Mouse (Mus musculus): ENCODE data around the gene Vps53. TPM values are rescaled to one million over a fixed set of nuclear protein-coding genes. Genes with fewer than 3 reads are reported as not detected.
A peak's percentile ranks its signal among the peaks of the same experiment; 100 is the strongest.

Gene Vps53
- total and polyA plus RNA-seq, 2 experiments from 2014 or later: 25.2 to 40.6 TPM

- TF ChIP-seq EP300 (IDR thresholded peaks at IDR 0.05; ENCODE audit: low read depth): no peak
- no peak for TF ChIP-seq CTCF (IDR thresholded peaks at IDR 0.05; ENCODE audit: low read depth)
- no peaks in the 10 kb centered on the region for H3K9me3 ChIP-seq (replicated peaks; ENCODE audit: control insufficient read depth, low read length)
- DNase-seq (ENCODE audit: low spot score) (no peak), ATAC-seq (ENCODE audit: insufficient read depth, low read depth) (no peak)
- no peak overlapping the region for H3K4me2 ChIP-seq (ENCODE audit: low read depth, low read length)
- H3K36me3 ChIP-seq (replicated peaks; ENCODE audit: control insufficient read depth, insufficient read depth, low read length): no peaks in the 10 kb centered on the region
- H3K27ac ChIP-seq (ENCODE audit: low read depth): no peak overlapping the region
- no peaks in the 10 kb centered on the region for H3K4me1 ChIP-seq (ENCODE audit: control insufficient read depth, insufficient read depth)
- H3K9ac ChIP-seq (replicated peaks; ENCODE audit: low read depth, low read length): no peak overlapping the region
- no peaks in the 10 kb centered on the region for H3K27me3 ChIP-seq (ENCODE audit: control insufficient read depth, insufficient read depth, low read length)
- H3K4me3 ChIP-seq (ENCODE audit: low read depth, low read length): no peak overlapping the region
- WGBS: 88% methylated on average over 8 of the region's 8 CpGs
These were observed 144.3 kb downstream of the Vps53 start for GRCm38 (mm10) chr11:76035182-76035581.

GRCm38 (mm10) chr11:76033836-76034235 is 145.6 kb downstream of the Vps53 start:
- no peaks in the 10 kb centered on the region for H3K36me3 ChIP-seq (replicated peaks; ENCODE audit: control insufficient read depth, insufficient read depth, low read length)
- no peaks in the 10 kb centered on the region for H3K4me1 ChIP-seq (ENCODE audit: control insufficient read depth, insufficient read depth)
- DNase-seq (ENCODE audit: low spot score) (no peak), ATAC-seq (ENCODE audit: insufficient read depth, low read depth) (no peak)
- no peaks in the 10 kb centered on the region for H3K9me3 ChIP-seq (replicated peaks; ENCODE audit: control insufficient read depth, low read length)
- no peak overlapping the region for H3K27ac ChIP-seq (ENCODE audit: low read depth)
- H3K9ac ChIP-seq (replicated peaks; ENCODE audit: low read depth, low read length): no peak overlapping the region
- no peak overlapping the region for H3K4me3 ChIP-seq (ENCODE audit: low read depth, low read length)
- no peak overlapping the region for H3K4me2 ChIP-seq (ENCODE audit: low read depth, low read length)
- WGBS: 81% methylated on average over 4 of the region's 4 CpGs
- H3K27me3 ChIP-seq (ENCODE audit: control insufficient read depth, insufficient read depth, low read length): no peaks in the 10 kb centered on the region
- TF ChIP-seq CTCF (IDR thresholded peaks at IDR 0.05; ENCODE audit: low read depth) (no peak), EP300 (IDR thresholded peaks at IDR 0.05; ENCODE audit: low read depth) (no peak)

- no peak overlapping the region for H3K4me2 ChIP-seq (ENCODE audit: low read depth, low read length)
- no peaks in the 10 kb centered on the region for H3K9me3 ChIP-seq (replicated peaks; ENCODE audit: control insufficient read depth, low read length)
- no peak overlapping the region for H3K27ac ChIP-seq (ENCODE audit: low read depth)
- no peak overlapping the region for H3K4me3 ChIP-seq (ENCODE audit: low read depth, low read length)
- WGBS: 81% methylated on average over 6 of the region's 6 CpGs
- H3K27me3 ChIP-seq (ENCODE audit: control insufficient read depth, insufficient read depth, low read length): no peaks in the 10 kb centered on the region
- no peaks in the 10 kb centered on the region for H3K36me3 ChIP-seq (replicated peaks; ENCODE audit: control insufficient read depth, insufficient read depth, low read length)
- no peak for TF ChIP-seq EP300 (IDR thresholded peaks at IDR 0.05; ENCODE audit: low read depth)
- no peak for TF ChIP-seq CTCF (IDR thresholded peaks at IDR 0.05; ENCODE audit: low read depth)
- H3K9ac ChIP-seq (replicated peaks; ENCODE audit: low read depth, low read length): no peak overlapping the region
- no peaks in the 10 kb centered on the region for H3K4me1 ChIP-seq (ENCODE audit: control insufficient read depth, insufficient read depth)
- no peak for ATAC-seq (ENCODE audit: insufficient read depth, low read depth)
- no peak for DNase-seq (ENCODE audit: low spot score)
These were observed 146.1 kb downstream of the Vps53 start for GRCm38 (mm10) chr11:76033359-76033758.

DNA sequence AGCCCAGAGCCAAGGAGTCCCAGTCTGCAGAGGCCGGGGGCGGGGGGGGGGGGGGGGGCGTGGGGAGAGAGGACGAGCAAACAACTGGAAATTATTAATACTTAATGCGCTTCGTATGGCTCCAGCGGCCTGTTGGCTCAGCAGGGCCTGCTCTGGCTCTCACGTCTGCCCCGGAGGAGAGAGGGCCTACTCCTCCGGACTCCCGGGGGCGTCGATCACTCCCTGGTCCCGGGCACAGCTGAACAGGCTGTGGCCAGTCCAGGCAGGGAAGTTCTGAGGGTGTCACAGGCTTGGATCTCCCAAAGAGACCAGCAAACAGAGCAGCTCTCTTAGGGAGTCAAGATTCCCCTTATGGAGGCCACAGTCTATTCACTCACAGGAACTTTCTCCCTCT is 151.4 kb downstream of the Vps53 start:
- 12% methylated on average over 12 of the region's 14 CpGs for WGBS
- TF ChIP-seq EP300 (IDR thresholded peaks at IDR 0.05; ENCODE audit: low read depth) (no peak), CTCF (IDR thresholded peaks at IDR 0.05; ENCODE audit: low read depth) (no peak)
- Histone ChIP-seq H3K27ac (ENCODE audit: low read depth) (peak overlapping the region; percentile 71; the same call in 1 of the 2 replicates), H3K4me3 (ENCODE audit: low read depth, low read length) (peak overlapping the region; percentile 65), H3K36me3 (replicated peaks; ENCODE audit: control insufficient read depth, insufficient read depth, low read length) (no peaks in the 10 kb centered on the region), H3K4me1 (ENCODE audit: control insufficient read depth, insufficient read depth) (peaks cover 5% of the 10 kb centered on the region; the same call in 1 of the 2 replicates), H3K9ac (replicated peaks; ENCODE audit: low read depth, low read length) (peak overlapping the region; percentile 68; the same call in 1 of the 2 replicates), H3K9me3 (replicated peaks; ENCODE audit: control insufficient read depth, low read length) (no peaks in the 10 kb centered on the region), H3K27me3 (ENCODE audit: control insufficient read depth, insufficient read depth, low read length) (no peaks in the 10 kb centered on the region), H3K4me2 (ENCODE audit: low read depth, low read length) (peak overlapping the region; percentile 78)
- ATAC-seq (ENCODE audit: insufficient read depth, low read depth): peak; percentile 12; the same call in 1 of the 2 replicates
- no peak for DNase-seq (ENCODE audit: low spot score)

DNA sequence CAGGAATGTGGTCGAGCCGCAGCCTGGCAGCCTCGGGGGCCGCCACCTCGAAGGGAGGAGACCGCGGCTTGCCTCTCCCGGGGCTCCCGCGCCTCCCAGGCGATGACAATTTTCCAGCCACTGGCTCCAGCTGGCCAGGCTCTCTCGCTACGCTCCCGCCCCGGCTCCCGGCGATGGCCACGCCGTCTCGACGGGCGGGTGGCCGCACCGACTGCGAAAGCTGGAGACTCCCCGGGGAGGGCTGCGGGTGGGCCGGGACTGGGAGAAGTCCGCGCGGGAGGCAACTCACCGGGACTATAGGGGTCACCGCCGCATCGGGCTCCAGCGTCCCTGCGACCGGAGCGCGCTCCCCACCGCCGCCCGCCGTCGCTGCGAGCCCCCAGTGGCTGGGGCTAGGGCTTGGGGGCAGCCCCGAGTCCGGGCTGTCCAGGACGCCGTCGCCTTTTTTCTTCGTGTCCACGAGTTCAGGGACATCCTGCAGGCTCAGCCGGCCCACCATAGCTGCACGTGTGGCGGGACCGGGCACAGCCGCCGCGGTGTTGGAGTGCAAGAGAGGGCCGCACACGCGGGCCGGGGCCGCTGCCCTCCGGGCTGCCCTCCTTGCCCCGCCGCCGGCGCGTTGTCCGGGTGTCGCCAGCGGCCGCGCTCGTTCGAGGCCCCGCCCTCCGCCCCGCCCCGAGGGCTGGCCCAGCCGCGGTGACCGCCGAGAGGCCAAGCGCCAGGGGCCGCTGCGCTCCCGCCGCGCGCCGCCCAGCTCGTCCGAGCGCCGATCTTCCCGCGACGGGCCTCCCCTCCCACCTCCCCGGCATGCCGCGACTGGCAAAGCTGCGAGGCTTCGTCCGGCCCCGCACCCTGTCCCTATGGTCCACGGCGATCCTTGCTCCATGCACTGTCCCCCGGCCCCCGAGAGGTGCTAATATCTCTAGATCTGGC is 152.0 kb downstream of the Vps53 start, which contains the start of gene Rflnb:
Rflnb (minus strand) TSS at position 644 of the 933 bp plus-strand sequence.
- Histone ChIP-seq H3K4me1 (ENCODE audit: control insufficient read depth, insufficient read depth) (peaks cover 5% of the 10 kb centered on the region; the same call in 1 of the 2 replicates), H3K9ac (replicated peaks; ENCODE audit: low read depth, low read length) (peak within 1 kb of the TSS; percentile 68), H3K4me3 (ENCODE audit: low read depth, low read length) (peak within 1 kb of the TSS; percentile 65), H3K27me3 (ENCODE audit: control insufficient read depth, insufficient read depth, low read length) (no peaks in the 10 kb centered on the region), H3K36me3 (replicated peaks; ENCODE audit: control insufficient read depth, insufficient read depth, low read length) (no peaks in the 10 kb centered on the region), H3K27ac (ENCODE audit: low read depth) (peak within 1 kb of the TSS; percentile 71), H3K9me3 (replicated peaks; ENCODE audit: control insufficient read depth, low read length) (no peaks in the 10 kb centered on the region), H3K4me2 (ENCODE audit: low read depth, low read length) (peak within 1 kb of the TSS; percentile 78)
- TF ChIP-seq EP300 (IDR thresholded peaks at IDR 0.05; ENCODE audit: low read depth) (no peak), CTCF (IDR thresholded peaks at IDR 0.05; ENCODE audit: low read depth) (peak; percentile 33)
- WGBS: under 1% methylated on average over 67 of the region's 112 CpGs
- DNase-seq (ENCODE audit: low spot score): peak; percentile 84
- ATAC-seq (ENCODE audit: insufficient read depth, low read depth): peak; percentile 96

Data from heart, postnatal 0 days (tissue).